Mouse (Mus musculus) heart, postnatal 0 days (tissue): ENCODE measurements around the gene Rbm5.

Experiments used
- CTCF ChIP-seq: IDR thresholded peaks from 2 replicates; pipeline ENCODE4 v1.5.1; 2016; ENCODE audit warnings: antibody characterized with exemption, control low read depth, low read depth
- EP300 ChIP-seq: IDR thresholded peaks from 2 replicates; pipeline ENCODE4 v1.6.1; 2016; ENCODE audit warnings: antibody characterized with exemption, low read depth

- TF ChIP-seq CTCF (no peak), EP300 (no peak)
Measured at GRCm38 (mm10) chr9:107699376-107699980, 71.3 kb downstream of the Rbm5 start.
